Mouse (Mus musculus) embryonic facial prominence, embryonic 14.5 days (tissue): Measurements from ENCODE around the gene Matn3. TPM values are rescaled to one million over a fixed set of nuclear protein-coding genes. Genes with fewer than 3 reads are reported as not detected.
A peak's percentile ranks its signal among the peaks of the same experiment; 100 is the strongest.

Experiments
- ATAC-seq: fragments of 200-750 bp; cut with Nextera tagmentation; 2 replicates; pipeline ENCODE4 v1.8.0; 2017; ENCODE audit warnings: low read depth, moderate number of reproducible peaks, moderate TSS enrichment
- DNase-seq: peaks from one replicate; pipeline ENCODE4 v3.0.0-alpha.2; 2015; ENCODE audit warnings: low spot score
- H3K27ac ChIP-seq: fragments of 300-500 bp; sonication (generic); replicated peaks from 2 replicates; pipeline ENCODE4 v1.5.1; 2014; ENCODE audit warnings: low read depth, mild to moderate bottlenecking, low read length, moderate library complexity
- H3K27me3 ChIP-seq: fragments of 300-500 bp; sonication (generic); replicated peaks from 2 replicates; pipeline ENCODE4 v1.6.1; 2014; ENCODE audit warnings: low read length; ENCODE audit not compliant: control insufficient read depth, insufficient read depth
- H3K36me3 ChIP-seq: fragments of 300-500 bp; sonication (generic); 2 replicates; pipeline ENCODE4 v1.6.1; 2014; ENCODE audit warnings: low read length, mixed read lengths; ENCODE audit not compliant: control insufficient read depth, insufficient read depth
- H3K4me1 ChIP-seq: fragments of 300-500 bp; sonication (generic); 2 replicates; pipeline ENCODE4 v1.6.1; 2014; ENCODE audit warnings: antibody characterized with exemption, low read length; ENCODE audit not compliant: control insufficient read depth, insufficient read depth
- H3K4me2 ChIP-seq: fragments of 300-500 bp; sonication (generic); 2 replicates; pipeline ENCODE4 v1.6.1; 2014; ENCODE audit warnings: low read depth, mild to moderate bottlenecking, low read length, moderate library complexity, mixed read lengths
- H3K4me3 ChIP-seq: fragments of 300-500 bp; sonication (generic); 2 replicates; pipeline ENCODE4 v1.5.1; 2014; ENCODE audit warnings: low read depth, mild to moderate bottlenecking, low read length
- H3K9ac ChIP-seq: fragments of 300-500 bp; sonication (generic); 2 replicates; pipeline ENCODE4 v1.6.1; 2014; ENCODE audit warnings: low read depth, mild to moderate bottlenecking, low read length, moderate library complexity, mixed read lengths
- H3K9me3 ChIP-seq: fragments of 300-500 bp; sonication (generic); 2 replicates; pipeline ENCODE4 v1.6.1; 2016; ENCODE audit warnings: low read length; ENCODE audit not compliant: control insufficient read depth
- WGBS: fragments of 180-500 bp; shearing (Covaris S2); extraction: QIAGEN DNeasy Blood & Tissue Kit; methylation state at CpG from one replicate; pipeline ENCODE4 v1.1.7; 2014; 5-methylcytosine and 5-hydroxymethylcytosine counted together
- polyA plus RNA-seq: library from polyadenylated mRNA; unstranded; fragments of >200 nt; fragmentation: Nextera tagmentation; extraction: Ambion mirVana; gene quantifications from 2 replicates; pipeline ENCODE4 v1.2.1, GENCODE M21; 2014

Matn3 gene
- polyA plus RNA-seq, 1 experiment from 2014 or later: 11.1 TPM

DNA sequence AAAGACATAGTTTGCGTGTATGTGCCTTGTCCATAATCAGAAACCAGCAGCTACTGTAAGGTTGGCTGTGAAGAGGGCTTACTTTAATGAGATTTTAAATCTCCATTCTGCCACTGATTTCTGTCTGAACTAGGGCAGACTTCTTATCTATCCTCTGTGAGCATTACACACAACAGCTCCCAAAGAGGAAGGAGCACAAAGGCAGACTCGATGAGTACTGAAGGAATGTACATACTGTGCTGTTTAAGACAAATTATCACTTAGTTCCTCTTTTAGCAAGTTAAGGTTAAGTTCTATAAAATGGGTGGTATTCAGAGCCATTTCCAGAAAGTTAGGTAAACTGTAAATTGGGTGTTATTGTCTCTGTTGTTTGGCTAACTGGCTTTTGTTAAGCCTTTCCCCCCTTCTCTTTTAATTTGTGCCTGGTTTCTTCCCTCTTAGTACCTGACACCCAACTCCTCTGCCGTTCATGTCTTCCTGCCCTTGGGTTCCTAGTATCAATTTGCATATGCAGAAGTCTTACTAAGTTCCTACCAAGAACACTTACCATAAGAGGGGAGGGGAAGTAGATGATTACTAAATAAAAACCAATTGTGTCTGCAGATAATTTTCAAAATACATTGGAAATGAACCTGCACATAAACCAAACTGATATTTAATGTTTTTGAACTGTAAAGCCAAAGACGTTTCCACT lies 5.9 kb upstream of the Matn3 start:
- Histone ChIP-seq H3K4me1 (no peaks in the 10 kb centered on the region), H3K27ac (no peak overlapping the region), H3K9me3 (no peaks in the 10 kb centered on the region), H3K4me2 (no peak overlapping the region), H3K9ac (no peak overlapping the region), H3K27me3 (no peaks in the 10 kb centered on the region), H3K36me3 (peaks cover 27% of the 10 kb centered on the region), H3K4me3 (no peak overlapping the region)
- ATAC-seq: no peak
- DNase-seq: no peak
- WGBS: 46% methylated on average over 4 of the region's 4 CpGs

DNA sequence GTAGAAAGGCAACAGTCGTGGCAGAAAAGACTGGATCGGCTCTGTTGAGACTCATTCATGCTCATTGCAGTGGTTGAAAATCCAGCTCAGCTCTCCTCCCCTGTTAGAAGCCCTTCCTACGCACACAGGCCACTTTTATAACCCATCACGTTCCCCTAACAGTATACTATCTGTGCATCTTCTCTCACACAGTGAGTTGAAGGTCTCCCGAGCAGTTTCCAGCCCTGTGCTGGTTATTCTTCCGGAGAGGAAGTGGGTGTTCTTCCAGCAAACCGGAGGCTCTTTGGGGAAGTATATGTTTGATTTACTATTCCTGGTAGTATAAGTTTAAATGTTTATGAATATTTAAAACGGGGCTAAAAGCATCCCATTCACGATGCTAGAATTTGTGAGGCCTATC lies 566 bp upstream of the Matn3 start:
- ATAC-seq (no peak), DNase-seq (no peak)
- Histone ChIP-seq H3K4me1 (no peaks in the 10 kb centered on the region), H3K4me3 (peak overlapping the region; percentile 41; the same call in 1 of the 2 replicates), H3K9ac (no peak overlapping the region), H3K27me3 (no peaks in the 10 kb centered on the region), H3K9me3 (no peaks in the 10 kb centered on the region), H3K36me3 (no peaks in the 10 kb centered on the region), H3K27ac (peak overlapping the region; percentile 28; the same call in 1 of the 2 replicates), H3K4me2 (peak overlapping the region; percentile 87; the same call in 1 of the 2 replicates)
- WGBS: 52% methylated on average over 9 of the region's 9 CpGs

DNA sequence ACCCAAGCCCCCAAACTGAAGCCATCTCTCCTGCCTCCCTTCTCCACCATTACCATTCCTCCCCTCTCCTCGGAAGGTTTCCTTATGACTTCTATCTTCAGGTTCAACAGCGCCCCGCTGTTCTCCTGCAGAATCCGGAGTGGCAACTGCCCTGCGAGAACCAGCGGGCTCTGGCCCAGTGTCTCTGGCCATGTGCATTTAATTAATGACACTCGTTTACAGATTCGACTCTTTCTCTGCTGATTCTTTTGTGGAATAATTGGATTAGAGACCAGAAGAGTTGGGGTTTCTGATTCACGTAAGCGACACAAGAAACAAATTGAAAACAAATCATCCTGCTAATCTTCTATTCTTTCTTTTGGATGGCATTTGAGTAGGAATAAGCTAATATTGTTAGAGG lies 5.4 kb downstream of the Matn3 start:
- Histone ChIP-seq H3K4me3 (no peak overlapping the region), H3K4me2 (no peak overlapping the region), H3K9me3 (no peaks in the 10 kb centered on the region), H3K36me3 (no peaks in the 10 kb centered on the region), H3K27me3 (no peaks in the 10 kb centered on the region), H3K4me1 (0 out of 2 replicates have a peak, but pooled peaks cover 4% of the 10 kb centered on the region), H3K27ac (peak overlapping the region; percentile 81; the same call in 1 of the 2 replicates), H3K9ac (no peak overlapping the region)
- 50% methylated on average over 10 of the region's 10 CpGs for WGBS
- ATAC-seq: no peak
- DNase-seq: no peak

DNA sequence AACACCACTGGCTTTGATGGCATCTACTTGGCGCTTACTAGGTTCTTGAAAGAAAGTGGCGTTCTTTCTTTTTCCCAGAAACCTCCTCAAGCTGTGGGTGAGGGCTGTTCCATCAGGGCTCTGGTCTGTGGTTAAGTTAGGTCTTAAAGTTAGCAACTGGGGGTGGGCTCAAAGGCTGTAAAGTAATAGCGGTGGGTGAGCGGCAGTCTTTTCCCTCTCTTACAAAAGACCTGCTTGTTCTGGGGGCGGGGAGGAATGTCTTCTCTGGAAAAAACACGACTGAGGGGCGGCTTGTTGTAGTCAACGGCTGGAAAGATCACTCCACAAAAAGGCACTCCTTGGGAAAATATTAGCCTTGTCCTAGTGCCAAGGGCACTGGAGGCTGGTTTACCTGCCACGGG lies 6.4 kb downstream of the Matn3 start:
- no peak overlapping the region for H3K4me2 ChIP-seq
- ATAC-seq (peak; percentile 55), DNase-seq (peak; percentile 57)
- no peak overlapping the region for H3K4me3 ChIP-seq
- H3K27ac ChIP-seq: peak overlapping the region; percentile 81
- 0 out of 2 replicates have a peak, but pooled peaks cover 4% of the 10 kb centered on the region for H3K4me1 ChIP-seq
- H3K9ac ChIP-seq: no peak overlapping the region
- no peaks in the 10 kb centered on the region for H3K36me3 ChIP-seq
- H3K9me3 ChIP-seq: no peaks in the 10 kb centered on the region
- no peaks in the 10 kb centered on the region for H3K27me3 ChIP-seq
- WGBS: 46% methylated on average over 9 of the region's 9 CpGs

DNA sequence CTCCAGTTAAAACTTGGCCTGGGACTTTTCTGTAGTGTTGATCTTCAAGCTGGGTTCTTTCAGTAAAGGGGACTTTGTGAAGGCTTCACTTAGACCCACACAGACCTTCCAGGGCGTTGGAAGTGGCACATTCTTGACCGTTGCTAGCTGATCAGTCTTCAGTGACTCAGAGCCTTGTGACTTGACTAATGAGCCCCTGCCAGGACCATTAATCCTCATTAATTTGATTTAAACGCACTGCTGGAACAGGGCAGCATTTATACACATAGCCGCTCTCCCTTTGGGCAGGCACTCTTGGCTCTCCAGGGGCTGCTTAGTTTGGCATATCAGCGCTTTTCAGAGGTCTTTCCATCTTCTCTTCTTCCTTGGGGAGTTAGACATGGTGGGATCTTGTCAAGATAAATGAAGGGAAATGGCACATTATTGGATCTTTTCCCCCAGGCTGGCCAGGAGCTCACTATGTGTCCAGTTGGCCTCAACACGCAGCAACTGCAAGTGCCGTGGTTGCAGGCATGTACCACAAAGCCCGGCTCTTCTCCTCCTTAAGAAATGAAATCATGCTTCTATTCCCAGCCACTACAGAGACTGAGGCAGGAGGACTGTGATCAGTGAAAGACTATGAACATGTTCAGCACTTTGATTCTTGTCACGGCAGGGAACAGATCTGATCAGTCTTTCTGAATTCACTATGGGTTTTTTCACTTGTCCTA lies 14.0 kb downstream of the Matn3 start:
- H3K4me1 ChIP-seq: no peaks in the 10 kb centered on the region
- no peak overlapping the region for H3K4me2 ChIP-seq
- H3K9ac ChIP-seq: no peak overlapping the region
- H3K4me3 ChIP-seq: no peak overlapping the region
- H3K9me3 ChIP-seq: no peaks in the 10 kb centered on the region
- H3K27ac ChIP-seq: no peak overlapping the region
- H3K36me3 ChIP-seq: no peaks in the 10 kb centered on the region
- H3K27me3 ChIP-seq: no peaks in the 10 kb centered on the region
- 64% methylated on average over 9 of the region's 9 CpGs for WGBS
- ATAC-seq (no peak; the same call in 1 of the 2 replicates), DNase-seq (peak; percentile 34)

DNA sequence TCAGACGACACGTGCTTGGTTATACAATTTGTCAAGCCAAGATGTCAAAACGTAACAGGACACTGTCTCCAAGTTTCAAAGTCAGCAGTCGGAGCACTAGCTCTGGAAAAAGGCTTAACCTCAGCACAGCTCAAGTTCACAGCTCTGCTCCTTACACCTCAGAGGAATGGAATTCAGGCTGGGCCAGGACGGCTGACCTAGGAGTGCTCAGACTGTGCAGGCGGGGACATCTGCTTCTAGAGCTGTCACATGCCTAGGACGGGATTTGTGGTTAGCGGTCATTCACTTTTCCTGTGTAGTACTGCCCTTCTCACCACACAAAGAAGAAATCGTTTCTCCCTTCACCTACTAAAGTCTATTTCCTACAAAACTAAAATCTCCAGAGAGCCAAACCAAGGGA lies 22.1 kb downstream of the Matn3 start:
- peaks cover 4% of the 10 kb centered on the region for H3K4me1 ChIP-seq
- no peaks in the 10 kb centered on the region for H3K9me3 ChIP-seq
- H3K9ac ChIP-seq: no peak overlapping the region
- no peak overlapping the region for H3K4me2 ChIP-seq
- H3K4me3 ChIP-seq: no peak overlapping the region
- WGBS: 12% methylated on average over 9 of the region's 9 CpGs
- no peaks in the 10 kb centered on the region for H3K27me3 ChIP-seq
- H3K36me3 ChIP-seq: no peaks in the 10 kb centered on the region
- DNase-seq: peak; percentile 80
- ATAC-seq: peak; percentile 89
- H3K27ac ChIP-seq: no peak overlapping the region

DNA sequence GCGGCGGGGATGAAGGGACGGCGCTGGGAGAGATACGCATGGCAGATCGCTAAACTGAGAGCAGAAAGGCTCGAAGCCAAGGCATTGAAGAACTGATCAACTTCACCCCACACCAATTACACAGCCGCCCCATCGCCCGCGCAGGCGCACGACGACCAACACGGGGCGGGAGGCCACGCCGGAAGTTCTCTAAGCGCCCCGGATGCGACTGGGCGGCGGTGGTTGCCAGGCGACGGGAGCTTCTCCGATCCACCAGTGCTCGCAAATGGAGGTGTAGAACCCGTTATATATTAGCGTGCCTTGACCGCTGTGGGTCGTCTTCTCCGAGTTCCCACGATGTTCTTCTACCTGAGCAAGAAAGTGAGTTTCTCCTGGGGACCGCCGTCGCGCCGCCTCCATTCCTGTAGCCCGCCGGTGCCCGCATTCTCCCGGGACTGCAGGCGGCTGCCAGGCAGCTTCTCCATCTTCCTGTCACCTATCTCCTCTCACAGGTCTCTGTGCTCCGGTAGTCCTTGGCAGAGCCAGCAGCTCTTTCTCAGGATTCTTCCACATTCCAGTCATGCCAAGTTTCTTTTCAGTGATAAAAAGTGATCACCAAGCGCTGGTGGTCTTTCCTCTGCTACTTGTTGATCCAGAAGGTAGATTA lies 26.2 kb downstream of the Matn3 start, which contains the start of gene Wdr35:
Gene Wdr35 (plus strand): TSS at position 73 of the 646 bp plus-strand sequence.
- H3K27ac ChIP-seq: peak within 1 kb of the TSS; percentile 48
- peak; percentile 95 for ATAC-seq
- H3K27me3 ChIP-seq: no peaks in the 10 kb centered on the region

DNA sequence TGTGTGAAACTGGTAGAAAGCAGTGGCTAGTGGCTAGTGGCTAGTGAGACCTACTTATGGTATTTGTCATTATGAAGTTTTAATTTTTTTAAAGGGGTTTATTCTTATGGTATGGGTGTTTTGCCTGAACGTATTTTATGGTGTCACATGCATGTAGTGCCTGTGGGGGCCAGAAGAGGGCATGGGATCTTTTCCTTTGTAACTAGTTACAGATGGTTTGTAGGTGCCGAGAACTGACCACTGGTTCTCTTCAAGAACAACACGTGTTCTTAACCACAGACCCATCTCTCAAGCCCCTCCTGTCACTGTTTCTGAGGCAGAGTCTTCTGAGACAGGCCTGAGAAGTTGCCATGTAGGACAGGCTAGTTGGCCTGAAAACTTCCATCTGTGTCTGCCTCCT lies 27.3 kb downstream of the Matn3 start:
- Histone ChIP-seq H3K4me3 (no peak overlapping the region), H3K4me2 (peak overlapping the region; percentile 73; the same call in 1 of the 2 replicates), H3K27ac (no peak overlapping the region), H3K4me1 (peaks cover 4% of the 10 kb centered on the region), H3K9me3 (no peaks in the 10 kb centered on the region), H3K9ac (no peak overlapping the region), H3K27me3 (no peaks in the 10 kb centered on the region), H3K36me3 (peaks cover 8% of the 10 kb centered on the region)
- DNase-seq: no peak
- ATAC-seq: no peak
- 81% methylated on average over 3 of the region's 3 CpGs for WGBS

More for the DNA sequence above, 26.2 kb downstream of the Matn3 start, which contains the start of gene Wdr35:
- Histone ChIP-seq H3K9me3 (no peaks in the 10 kb centered on the region), H3K4me2 (peak within 1 kb of the TSS; percentile 73), H3K9ac (peak within 1 kb of the TSS; percentile 65), H3K4me1 (peaks cover 4% of the 10 kb centered on the region), H3K36me3 (peaks cover 6% of the 10 kb centered on the region), H3K4me3 (peak within 1 kb of the TSS; percentile 50)
- peak; percentile 94 for DNase-seq
- WGBS: under 1% methylated on average over 30 of the region's 45 CpGs
